Mouse (Mus musculus) cortical plate, adult 2 months (tissue): Measurements from ENCODE around the gene Rps11.

Experiments used
- CTCF ChIP-seq: fragments of 200-500 bp; IDR thresholded peaks from 2 replicates; pipeline ENCODE4 v1.5.1; 2011; ENCODE audit warnings: mild to moderate bottlenecking, control low read depth, low read length; ENCODE audit not compliant: insufficient read depth; ENCODE audit errors: extremely low read depth
- POLR2A ChIP-seq: fragments of 200-500 bp; IDR thresholded peaks from 2 replicates; pipeline ENCODE4 v1.6.1; 2011; ENCODE audit warnings: mild to moderate bottlenecking, low read length, control low read depth; ENCODE audit not compliant: insufficient read depth; ENCODE audit errors: extremely low read depth

GRCm38 (mm10) chr7:45121966-45122365 is 2.3 kb downstream of the Rps11 start:
- TF ChIP-seq POLR2A = no peak
- no peak for TF ChIP-seq CTCF
